Mouse (Mus musculus) cerebellum, postnatal 10 days (tissue): Measurements from ENCODE around the gene St6galnac6.

Experiments used
- DNase-seq, 2 experiments: peaks; one replicate each; pipeline ENCODE4 v3.0.0; 2021; ENCODE audit warnings: mixed read lengths in 2 of 2

St6galnac6 gene

DNA sequence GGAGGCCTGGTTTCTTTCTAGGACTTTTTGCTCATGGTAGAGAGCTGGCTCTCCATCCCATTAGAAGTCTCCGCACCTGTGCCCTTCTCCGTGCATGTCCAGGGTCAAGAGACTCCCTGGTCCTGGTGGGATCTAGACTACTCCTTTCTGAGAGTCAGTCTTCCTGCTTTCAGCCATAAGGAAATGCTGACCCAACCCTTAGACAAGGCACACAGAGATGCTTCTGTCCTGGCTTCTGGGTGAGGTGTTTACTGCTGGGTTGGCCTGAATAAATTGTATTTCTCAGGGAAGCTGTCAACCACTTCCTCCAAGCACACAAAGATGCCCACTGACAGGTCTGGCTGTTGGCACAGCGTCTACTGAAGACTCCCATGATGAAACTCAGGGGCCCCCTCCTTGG is at the start of gene St6galnac6:
St6galnac6 (plus strand) TSS at position 301 of the 400 bp plus-strand sequence.
- no peak for DNase-seq

DNA sequence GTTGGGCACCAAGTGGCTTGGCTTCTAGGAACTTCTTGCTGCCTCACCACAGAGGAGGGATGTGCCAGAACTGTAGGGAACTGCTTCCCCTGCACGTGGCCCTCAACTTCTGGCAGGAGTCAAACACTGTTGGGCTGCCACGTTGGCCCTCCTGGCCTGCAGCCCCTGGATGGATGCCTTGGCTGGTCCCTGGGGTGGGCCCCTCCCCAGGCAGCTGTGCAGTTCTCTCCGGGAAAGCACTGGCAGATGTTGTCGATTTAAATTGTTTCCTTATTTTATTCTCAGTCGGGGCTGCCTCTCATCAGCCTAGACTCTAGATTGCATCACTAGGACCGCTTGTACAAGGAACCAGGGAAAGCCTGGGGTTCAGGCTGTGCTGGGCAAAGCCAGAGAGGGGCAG is 49.7 kb upstream of the St6galnac6 start:
- DNase-seq, result peak; percentile 35 to 54

DNA sequence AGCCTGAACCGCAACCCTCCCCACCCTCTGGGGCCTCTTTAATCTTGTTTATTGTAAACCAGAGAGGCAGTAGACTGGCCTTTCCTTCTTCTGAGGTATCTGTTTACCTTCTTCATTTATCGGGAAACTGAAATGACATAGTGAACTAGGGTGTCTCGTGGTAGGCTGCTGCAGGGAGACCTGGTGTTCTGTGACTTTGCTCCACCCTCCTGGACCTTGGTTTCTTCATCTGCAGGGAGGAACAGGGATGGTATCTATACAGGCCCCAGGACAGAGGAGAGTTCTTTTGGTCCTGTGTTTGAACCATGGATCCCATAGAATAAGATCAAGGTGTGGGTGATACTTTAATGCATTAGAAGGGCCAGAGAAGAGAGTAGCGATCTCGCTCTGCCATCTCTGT is 48.3 kb upstream of the St6galnac6 start:
- no peak for DNase-seq

DNA sequence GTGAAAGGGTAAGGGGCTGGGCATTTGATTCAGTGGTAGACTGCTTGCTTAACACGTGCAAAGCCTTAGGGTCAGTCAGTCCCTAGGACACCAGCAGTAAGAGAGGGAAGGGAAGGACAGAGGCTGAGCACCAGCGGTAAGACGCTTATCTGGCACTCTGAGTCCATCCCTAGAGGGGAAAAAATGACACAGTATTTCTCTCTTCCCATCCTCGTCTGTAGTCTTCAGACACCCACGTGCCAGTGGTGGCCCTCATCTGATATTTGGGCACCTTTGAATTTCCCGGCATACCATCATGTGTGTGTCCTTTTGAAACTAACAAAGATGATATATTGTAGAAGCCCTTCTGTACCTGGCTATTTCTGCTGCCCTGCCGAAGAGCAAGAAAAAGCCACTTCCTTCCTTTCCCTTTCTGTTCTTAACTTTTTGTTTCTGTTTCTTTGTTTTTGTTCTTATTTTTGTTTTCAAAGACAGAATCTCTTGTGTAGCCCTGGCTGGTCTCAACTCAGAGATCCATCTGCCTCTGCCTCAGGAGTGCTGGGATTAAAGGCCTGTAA is 45.8 kb upstream of the St6galnac6 start:
- DNase-seq, result no peak

DNA sequence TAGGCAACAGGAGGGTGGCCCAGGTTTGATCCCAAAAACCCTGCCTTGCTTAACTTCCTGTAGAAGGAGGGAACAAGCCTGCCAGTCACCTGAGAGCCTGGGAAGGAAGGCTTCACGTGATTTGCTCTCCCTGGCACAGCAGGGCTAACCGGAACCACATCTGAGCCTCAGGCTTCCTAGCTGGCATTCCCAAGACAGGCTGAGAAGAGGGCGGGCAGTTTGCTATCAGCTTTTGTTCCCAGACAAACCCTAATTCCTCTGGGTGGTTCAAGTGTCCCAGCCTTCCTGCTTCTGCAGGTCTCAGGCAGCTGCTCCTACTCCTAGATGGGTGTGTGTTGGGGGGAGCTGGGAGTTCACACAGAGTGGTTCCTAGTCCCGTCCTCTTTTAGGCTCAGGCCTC is 44.0 kb upstream of the St6galnac6 start:
- DNase-seq, result no peak

DNA sequence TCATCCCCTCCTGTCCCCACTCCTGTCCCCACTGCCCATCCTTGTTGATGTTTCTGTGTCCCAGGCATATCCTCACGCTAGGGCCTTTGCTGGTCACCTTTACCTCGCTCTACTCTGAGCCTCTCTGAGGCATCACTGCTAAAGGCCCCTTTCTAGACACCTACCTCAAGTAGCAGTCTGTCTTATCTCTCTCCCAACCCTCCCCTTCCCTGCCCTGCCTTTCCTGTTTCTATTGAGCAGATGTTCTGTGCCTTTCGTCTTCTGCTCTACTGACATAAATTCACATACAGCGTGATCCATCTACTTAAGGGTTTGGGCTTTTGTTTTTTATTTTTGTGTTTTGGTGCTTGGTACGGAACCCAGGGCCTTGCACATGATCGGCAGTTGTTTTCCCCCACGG is 43.5 kb upstream of the St6galnac6 start:
- DNase-seq, result no peak

DNA sequence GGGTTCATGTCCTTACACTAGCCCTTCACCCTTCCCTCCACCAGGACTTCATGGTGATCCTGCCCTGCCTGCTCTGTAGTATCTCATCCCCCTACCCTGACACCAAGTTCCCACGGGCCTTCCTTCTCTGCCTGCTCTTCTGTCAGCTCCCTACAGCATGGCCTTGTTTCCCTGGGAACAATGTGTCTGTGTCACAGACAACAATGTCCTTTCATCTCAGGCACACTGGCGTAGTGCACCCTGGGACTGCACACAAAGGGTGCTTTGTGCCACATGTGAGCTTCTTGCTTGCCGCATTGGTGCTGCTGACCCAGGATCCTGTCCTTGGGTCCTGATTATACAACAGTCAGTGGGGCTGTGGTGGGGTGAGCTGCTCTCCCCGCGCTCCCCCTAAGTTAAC is 39.9 kb upstream of the St6galnac6 start:
- DNase-seq, result no peak

DNA sequence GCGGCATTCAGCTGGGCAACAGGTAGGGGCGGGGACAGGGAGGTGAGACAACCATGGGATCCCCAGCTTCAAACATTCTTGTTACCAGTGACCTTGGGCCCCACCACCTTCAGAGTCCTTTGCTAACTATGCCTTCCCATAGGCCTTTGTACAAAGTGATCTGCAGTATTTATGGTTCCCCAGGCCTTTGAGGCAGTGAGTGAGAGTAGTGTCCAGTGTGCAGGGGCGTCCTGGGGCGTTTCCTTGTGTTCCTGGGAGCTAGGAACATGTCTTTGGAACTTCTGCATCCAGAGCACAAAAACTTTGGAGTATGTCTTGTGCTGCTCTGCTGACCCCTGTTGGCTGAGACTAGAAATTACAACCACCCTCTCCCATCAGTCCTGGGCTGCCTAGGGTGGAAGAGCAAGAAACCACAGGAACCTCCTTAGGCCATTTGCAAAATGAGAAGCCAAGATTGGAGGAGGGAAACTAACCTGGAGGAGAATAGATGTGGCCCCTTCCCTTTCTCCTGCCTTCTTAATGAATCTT is 32.9 kb upstream of the St6galnac6 start:
- peak; percentile 79 to 83 for DNase-seq

DNA sequence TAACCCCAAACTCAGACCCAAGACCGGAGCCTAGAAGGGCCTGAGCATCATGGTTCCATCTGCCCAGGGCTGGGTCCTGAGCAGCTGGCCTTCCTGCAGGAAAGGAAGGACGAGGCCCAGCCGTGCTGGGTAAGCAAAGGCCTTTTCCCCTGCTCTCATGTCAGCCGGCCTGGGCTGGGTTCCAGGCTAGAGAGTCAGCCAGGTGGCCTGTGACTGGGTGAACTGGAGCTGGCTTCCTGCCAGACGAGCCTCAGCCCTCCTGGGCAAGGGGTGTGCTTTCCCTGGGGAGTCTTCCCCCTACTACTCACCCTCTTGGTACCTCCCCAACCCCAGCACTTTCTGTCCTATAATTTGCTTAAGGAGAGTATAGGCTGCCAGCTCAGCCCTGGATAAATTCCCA is 31.4 kb upstream of the St6galnac6 start:
- DNase-seq, result peak; percentile 65 to 70

DNA sequence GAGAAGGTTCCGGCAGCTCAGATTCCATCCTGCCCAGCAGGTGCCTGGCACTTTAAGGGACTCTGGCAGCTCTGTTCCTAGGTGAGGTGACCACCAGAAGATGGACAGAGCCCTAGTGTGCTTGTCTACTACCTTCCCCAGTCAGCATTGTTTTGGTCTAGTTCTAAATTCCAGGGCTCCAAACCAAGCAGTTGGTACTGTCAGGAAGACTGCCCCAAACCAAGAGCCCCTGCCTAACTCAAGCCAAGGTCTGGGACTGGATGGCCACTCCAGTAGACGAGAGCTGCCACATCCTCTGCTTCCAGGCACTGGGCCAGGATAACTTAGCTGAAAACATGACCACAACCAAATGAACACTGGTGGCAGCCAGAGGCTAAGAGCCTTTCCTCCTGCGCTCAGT is 30.6 kb upstream of the St6galnac6 start:
- no peak for DNase-seq

DNA sequence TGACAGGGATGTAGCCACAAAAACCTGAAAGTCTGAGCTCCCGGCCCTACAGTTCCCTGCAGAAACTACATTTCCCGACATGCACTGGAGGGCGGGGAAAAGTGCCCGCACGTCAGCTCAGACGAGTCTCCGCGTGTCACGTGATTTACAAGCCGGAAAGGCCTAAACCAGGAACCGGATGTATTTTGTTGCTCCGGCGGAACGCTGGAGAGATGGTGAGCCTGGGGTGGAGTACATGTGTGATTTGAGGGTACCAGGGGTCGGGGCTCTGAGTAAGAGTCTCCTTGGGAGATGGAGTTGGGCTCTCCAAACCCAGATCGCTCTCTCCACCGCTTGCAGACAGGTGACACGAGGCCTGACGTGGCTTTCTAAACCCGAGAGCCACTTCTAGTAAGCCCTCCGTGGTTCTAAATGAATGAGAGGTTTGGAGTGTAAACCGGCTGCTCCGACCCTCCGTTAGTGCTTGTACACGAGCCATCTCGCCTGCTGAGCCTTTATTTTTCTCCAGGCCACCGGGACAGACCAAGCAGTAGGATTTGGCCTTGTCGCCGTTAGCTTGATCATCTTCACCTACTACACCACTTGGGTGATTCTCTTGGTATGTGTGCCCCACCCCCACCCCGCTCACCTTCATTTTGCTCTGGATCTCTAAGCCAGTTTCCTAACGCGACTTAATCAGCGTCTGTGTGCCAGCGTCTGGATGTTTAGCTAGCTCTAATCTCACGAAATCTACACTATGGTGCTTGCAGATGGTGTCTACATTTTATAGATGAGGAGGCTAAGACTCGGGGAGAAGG is 28.6 kb upstream of the St6galnac6 start, which contains the start of gene Dpm2:
Dpm2 (plus strand) TSS at position 161 of the 797 bp plus-strand sequence.
- peak; percentile 94 to 95 for DNase-seq

DNA sequence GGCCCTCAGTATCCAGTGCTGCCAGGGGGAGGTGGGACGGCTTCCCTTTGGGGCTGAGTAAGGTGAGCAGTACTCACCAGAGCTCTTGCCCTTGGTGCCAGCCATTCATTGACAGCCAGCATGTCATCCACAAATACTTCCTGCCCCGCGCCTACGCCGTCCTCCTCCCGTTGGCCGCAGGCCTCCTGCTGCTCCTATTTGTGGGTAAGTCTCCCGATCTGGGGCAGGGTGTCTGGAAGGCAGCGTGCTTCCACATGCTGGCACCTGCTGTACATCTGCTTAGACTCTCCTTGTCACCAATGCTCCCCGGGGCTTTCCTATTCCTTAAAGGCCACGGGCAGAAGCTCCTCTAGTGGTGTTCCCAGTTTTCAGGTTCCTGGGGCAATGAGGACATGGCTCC is 27.3 kb upstream of the St6galnac6 start:
- DNase-seq, result no peak

DNA sequence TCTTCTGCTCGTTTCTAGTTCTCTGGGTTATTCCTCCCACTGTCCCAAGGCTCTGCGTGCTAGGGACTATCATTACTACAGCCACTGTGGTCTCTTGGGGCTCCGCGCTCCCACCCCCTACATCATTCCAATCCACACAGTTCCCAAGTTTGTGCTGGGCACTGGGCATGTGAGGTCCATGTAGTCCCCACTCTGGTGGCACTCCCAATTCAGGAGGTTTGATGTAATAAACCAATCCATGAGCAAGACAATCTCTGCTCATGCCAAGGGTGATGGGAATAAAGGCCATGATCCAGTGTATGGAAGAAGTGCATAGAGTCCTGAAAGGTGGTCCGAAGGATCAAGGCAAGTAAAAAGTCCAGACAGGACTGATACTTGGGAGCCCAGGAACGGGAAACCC is 25.0 kb upstream of the St6galnac6 start, which contains the start of gene Pip5kl1:
Pip5kl1 (plus strand) TSS at position 301 of the 400 bp plus-strand sequence.
- no peak for DNase-seq

DNA sequence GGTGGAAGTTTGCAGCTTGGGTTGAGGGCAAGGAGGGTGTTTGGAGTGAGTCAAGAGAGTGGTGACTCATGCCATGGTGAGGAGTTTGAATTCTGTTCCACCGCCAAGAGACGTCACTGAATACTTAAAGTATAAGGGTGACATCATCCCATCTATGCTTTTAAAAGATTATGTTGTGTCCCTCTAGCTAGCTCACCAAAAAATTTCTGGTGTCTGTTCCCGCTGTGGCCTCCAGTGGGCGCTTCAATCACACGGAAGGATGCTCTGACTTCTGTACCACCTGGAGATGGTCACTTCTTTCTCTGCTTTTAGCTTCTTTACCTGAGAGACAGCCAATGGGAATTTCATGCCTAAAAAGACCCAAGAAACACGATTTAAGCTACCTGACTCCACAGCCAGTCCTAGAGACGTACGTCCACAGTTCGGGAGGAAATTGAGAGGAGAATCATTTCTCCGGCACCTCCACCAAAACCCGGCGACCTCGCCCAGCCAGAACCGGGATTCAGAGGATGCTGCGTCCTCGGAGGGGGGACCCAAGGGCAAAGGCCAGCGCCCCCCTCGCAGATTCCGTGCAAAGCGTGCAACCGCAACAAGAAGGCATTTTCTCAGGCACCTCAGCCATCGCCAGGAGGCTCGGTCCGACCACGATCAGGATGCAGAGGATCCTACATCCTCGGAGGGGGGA is 24.5 kb upstream of the St6galnac6 start:
- peak; percentile 82 to 84 for DNase-seq

DNA sequence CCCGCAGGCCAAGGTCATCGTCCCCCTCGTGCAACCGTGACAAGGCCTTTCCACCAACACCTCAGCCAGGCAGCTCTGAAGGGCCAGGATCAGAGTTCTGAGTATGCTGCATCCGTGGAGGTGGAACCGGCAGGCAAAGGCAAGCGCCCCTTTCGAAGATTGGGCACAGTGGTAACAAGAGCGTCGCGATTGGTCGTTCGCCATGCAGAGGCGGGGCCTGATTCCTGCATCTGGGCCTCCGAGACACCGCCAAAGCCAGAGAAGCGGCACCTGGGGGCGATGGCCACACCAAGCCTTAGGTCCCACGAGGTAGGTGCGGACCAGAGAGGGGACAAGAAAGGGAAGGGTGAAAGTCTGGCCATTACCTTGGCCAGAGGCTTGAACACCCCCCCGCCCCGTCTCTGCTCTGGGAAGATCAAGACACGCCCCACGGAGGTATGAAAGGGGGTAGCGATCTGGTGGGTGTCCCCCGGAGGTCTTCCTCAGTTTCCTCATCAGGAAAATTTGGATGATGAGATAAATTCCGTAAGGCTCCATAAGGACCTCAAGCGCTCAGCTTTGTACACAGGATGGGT is 23.8 kb upstream of the St6galnac6 start, which contains the start of gene 9430097D07Rik:
9430097D07Rik (minus strand) TSS at position 99 of the 575 bp plus-strand sequence.
- peak; percentile 84 to 88 for DNase-seq

DNA sequence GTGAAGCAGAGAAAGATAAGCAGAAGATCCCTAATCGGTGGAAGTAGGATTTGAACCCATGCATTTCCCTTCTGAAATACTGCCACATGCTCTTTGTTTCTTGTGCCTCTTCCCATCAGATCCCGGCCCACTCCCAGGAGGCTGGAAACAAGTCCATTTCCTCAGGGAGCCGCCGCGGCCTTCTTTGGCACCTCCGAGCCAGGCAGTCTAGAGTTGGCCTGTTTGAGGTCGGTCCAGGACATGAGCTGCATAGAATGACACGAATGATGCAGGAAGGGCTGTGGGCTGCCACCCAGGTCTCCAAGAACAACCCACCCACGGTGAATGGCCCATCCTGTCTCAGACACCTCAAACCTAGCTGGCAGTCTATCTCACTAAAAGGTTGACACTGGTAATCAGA is 23.0 kb upstream of the St6galnac6 start:
- DNase-seq, result no peak

DNA sequence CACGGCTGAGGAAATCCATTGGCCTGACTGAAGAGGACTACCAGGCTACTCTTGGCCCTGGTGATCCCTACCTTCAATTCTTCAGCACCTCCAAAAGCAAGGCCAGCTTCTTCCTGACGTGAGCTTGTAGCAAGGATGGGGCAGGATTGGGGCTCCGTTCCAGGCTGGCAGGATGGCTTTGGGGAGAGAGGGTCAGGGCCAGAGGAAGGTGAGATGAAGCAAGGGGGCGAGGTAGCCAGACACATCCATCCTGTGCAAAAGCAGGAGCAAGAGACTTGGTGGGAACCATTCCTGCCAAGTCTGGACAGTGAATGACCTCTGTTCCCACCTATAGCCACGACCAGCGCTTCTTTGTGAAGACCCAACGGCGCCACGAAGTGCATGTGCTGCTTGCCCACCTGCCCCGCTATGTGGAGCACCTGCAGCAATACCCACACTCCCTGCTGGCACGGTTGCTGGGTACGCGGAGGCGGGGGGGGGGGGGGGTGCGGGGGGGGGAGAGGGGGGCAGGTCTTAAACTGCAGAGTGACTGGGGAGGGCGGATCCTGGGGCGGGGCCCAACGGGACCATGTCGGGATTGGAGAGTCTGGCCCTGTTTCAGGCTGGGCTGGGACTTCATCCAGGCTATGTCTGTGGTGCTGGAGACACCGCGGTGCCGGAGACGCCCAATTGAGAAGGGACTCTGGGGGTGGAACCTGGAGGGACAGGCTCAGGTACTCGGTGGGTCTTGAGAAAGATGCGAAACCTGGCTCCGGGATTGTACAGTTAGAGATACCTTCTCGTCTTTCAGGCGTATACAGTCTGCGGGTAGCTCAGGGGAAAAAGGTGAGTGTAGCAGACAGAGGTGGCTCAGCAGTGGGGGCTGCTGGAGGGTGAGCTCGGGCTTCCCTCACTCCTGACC is 21.1 kb upstream of the St6galnac6 start:
- peak; percentile 50 to 52 for DNase-seq

DNA sequence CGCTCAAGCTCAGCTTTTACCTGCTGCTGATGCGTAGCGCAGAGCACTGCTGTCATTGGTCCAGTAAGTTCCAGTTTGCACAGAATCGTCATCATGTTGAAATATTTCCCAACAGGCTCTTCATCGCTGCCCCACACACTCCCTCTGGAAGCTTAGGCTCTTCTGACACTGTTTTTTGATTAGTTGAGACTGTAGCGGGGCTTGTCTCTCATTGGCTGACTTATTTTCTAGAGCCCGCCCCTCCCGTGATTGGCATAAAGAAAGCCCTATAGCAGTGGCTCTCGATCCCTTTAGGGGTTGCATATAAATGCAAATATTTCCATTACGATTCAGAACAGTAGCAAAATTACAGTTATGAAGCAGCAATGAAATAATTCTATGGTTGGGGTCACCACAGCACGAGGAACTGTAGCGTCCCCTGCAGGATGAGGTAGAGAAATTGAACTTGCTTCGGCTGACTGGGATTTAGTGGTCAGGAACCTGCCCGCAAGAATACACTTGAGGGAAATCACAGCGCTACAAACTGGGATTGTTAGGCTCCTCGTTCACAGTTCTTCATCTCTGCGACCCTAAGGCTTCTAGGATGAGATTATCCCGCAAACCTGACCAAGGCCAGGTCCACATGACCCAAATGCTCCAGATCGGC is 17.9 kb upstream of the St6galnac6 start:
- peak; percentile 78 to 80 for DNase-seq

DNA sequence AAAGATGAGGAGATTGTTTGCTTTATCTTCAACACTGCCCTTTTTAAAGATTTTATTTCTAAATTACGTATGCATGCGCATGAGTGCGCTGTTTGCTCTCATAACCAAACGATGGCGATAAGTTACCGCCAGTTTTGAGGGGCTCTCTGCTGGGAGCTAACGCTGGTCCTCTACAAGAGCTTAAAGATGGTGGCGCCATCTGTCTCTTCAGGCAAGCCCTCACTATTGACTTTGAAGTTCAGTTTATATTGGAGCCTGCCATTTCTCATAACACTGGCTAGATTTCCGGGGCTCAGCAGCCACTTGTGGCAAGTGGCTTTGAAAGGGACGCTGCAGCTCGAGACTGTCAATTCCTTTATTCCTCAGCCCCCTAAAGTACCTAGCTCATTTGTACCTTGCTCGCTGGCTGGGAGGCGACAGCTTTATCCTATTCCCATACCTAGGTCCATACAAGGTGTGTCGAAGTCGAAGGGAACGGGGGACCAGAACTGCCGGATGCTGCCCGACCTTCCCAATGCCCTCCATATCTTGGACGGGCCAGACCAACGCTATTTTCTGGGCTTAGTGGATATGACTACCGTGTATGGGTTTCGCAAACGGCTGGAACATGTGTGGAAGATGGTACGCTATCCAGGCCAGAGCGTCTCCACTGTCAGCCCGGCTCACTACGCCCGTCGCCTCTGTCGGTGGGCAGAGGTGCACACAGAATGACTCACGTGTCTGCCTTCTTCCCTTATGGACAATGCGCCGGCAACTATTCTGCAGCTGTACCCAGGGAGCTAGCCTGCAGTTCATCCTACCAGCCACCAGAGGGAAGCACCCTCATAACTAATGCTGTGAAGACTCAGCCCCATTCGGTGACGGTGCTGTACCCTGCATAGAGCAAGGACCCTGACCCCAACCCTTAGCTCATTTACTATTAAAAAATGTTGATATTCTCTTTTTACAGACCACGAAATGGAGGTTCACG is 16.4 kb upstream of the St6galnac6 start:
- peak; percentile 91 to 93 for DNase-seq

DNA sequence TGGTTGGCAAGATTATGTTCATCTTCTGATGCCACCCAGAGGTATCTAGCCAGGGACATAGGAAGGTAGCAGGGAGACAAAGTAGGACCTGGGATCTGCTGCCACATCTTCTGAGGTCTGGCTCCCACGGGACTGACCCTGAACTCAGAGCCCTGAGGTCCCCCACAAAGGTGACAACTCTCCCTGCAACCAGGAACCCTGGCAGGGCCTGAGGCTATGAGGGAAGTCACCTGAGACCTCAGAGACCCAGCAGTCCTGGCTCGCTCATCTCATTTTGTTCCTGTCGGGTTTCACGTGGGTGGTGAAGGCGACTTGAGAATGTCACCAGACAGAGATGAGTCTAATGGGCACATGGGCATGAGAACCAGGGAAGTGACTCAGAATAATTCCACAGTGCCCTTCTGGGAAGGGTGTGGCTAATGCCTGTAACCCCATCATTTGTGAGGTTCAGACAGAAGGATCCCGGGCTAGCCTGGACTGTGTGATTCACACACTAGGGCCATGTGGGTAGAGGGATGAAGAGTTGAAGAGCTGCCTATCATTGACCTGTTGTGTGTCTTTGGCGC is 14.3 kb upstream of the St6galnac6 start:
- peak in 1 of 2 experiments; percentile 24 for DNase-seq
